Mouse (Mus musculus) WW6 (cell line): ENCODE data around the gene Pitx3.
"Not testable (repeated sequence)": the region's sequence is repeated elsewhere in the genome, so short reads cannot be mapped to it uniquely, and the experiment has no call there.

Source experiments
- DNase-seq: peaks from one replicate; pipeline ENCODE4 v3.0.0-alpha.2; 2013; ENCODE audit warnings: low read depth, low spot score

The Pitx3 gene

DNA sequence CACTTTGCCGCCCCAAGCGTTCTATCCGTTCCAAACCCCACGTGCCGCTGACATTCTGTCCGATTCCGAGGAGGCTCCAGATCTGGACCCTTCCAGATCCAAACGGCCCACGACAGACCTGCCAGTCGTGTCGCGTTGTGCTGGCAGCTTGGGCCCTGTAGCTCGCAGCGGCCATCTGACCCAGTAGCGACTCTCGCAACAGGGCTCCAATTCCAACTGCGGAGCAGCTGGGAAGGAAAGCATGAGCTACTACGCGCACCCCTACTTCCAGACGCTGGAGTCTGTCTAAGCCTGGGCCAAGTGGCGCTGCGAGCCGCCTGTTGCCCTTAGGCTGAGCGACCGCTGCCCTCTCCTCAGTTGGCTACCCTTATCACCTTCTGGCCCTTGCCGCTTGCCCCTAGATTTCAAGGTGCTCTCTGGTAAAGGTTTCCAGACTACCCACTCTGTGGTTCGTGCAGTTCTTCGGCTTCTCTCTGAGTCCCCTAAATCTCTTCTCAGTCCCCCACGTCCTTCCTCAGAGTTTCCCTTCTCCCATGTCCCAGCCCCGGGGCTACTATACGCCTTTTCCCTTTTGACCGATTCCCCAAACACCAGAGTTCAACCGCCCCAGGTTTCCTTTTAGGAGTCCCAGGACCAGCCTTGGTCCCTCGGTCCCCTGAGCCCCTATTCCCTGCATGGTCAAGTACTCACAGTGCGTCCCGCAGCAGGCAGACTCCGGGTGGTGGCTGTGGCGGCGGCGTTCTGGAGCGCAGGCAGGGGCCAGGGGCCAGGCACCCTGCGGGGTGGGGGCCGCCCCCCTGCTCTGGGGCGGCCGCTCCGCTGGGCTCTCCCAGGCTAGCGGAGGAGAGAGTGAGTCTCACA lies at the start of gene Pitx3:
Pitx3 (minus strand) TSS at position 816 of the 861 bp plus-strand sequence.
- no peak for DNase-seq

DNA sequence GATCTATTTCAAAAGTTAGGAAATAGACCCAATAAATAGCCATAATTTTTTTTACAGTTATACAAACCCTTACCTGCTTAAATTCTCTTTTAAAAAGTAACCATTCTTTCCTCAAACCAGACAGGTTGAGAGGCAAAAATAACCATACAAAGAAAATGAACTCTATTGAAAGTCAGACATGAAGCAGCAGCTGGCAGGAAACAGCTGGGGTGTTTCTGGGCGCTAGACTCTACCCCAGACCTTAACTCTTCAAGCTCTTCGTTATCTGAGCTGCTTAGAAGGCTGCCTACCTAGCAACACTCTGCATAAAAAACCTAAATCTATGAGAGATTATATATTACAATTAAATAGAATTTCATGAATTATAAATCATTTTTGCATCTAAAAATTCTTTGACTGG lies 39.1 kb upstream of the Pitx3 start:
- DNase-seq = no peak

DNA sequence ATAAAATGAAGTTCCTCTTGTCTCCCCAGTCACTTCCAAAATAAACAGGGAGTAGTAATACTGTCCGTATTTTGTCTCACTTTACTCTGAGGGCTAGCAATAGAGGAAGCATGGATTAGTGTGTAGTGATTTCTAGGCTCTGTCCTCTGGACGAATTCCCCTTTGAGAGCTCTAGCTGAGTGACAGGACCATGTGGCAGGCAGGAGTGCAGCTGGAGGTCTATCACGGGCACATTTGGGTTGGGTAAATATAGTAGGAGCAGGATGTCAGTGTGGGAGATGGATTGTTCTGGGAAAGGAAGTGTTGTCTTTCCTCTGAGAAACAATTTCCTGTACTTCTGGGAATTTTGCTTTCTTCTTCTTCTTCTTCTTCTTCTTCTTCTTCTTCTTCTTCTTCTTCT lies 38.5 kb upstream of the Pitx3 start:
- DNase-seq = no peak

DNA sequence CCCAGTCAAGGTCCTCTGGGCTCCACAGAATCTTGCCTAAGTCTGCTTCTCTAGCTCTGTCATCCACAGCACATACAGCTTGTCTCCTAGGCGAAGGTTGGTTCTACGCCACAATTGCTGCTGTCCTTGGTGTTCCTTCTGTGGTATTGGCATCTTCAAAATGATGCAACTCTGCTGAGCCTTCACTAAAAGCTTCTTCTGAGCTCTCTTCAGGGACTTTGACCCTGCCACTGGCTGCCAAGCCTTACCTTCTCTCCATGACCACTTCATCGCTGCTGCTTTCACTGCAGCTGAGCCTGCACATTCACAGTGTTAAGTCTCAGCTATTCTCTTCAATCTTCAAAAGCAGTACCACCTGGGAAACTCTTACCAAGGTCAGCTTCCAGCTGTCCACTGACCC lies 34.1 kb upstream of the Pitx3 start:
- DNase-seq = no peak

DNA sequence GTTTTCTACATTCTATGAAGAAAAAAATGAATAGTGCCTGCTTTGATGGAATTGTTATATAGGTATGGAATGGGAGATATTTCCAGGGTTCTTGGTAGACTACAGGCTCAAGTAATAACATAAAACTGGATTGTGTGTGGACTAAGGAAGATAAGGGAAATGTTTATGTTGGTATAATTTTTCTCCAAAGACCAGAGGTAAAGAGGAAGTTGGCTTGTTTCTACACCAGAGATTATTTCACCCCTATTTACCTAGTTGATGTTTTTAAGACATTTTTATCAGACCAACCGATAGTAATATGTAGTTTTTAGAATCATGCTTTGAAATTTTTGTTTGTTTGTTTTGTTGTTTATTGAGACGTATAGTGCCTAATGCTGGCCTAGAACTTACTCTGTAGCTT lies 32.1 kb upstream of the Pitx3 start:
- no peak for DNase-seq

DNA sequence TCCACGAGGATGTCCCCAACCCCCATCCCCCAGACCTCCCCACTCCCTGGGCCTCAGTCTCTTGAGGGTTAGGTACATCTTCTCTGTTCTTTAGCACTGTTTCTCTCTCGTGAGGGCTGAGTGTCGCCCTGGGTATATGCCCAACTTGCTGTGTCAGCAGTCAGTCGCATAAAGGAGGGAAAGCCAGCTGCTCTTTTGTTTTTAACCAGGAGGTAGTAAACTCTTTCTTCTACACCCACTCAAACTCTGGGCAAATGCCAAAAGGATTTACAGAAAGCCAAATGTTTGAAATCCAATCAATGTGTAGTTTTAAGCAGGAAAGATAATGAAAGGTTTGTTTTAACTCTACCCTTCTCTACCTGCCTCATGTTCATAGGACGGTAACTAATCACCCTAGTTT lies 28.9 kb upstream of the Pitx3 start:
- DNase-seq = no peak

DNA sequence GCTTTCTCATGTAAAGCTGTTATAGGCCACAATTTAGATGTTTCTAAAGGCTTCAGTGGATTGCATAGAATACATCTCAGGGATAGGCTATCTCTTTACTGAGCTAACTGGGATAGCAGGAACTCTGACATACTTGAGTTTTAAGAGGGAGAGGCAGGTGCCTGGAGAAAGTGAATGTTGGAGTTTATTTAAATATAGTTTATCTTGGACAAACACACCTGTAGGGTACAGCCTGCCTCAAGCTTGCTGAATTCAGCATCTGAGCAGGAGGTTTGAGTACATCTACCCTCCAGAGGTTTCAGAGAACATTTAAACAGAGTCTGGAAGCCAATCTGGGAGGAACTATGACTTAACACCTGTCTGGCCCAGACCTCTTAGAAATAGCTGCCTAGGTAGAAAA lies 27.0 kb upstream of the Pitx3 start:
- no peak for DNase-seq

DNA sequence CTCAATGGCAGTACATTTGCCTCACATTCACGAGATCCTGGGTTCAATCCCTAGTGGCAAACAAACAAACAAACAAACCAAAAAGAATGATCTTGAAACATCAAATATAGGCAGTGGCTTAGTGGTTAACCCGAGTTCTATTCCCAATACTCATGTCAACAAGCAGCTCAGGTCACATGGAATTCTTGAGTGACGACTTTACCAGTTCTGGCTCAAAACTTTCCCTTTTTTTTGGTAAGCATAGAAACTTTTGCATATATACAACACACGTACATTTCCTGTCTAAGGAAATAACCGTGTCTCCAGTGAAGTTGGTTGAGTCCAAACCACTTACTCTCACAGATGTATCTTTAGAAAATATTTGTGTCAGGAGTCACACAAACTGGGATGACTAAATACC lies 24.4 kb upstream of the Pitx3 start:
- DNase-seq = no peak

DNA sequence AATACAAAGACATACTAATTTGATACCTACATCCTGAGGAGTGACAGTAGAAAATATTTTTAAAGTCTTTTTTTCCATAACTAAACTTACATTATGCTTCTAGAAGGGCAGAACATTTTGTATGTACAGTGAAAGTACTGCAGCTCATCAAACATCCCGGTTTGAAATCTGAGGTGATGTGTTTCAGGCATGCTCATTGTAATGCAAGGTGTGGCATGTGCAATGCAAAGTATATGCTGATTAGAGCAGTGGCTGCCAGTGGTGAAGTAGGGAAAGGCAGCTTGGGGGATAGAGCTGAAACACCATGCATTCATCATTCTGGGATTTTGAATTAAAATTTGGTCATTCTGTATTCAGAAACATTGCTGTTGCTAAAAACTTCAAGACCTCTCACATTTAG lies 21.8 kb upstream of the Pitx3 start:
- no peak for DNase-seq

DNA sequence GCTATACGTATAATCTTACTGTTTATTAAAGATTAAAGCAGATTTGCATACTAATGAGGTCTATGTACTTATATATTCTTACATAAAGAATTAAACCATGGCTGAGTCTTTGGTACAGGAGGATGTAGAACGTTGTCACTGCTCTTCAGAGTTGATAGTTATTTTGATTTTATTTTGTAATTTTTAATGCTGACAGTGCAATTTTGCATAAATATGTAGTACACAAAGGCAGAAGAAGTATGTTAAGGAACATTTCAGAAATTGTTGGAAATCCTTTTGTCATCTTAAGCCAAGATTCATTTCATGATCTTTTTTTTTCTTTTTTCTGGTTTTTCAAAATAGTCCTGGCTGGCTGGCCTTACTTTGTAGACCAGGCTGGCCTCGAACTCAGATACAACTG lies 21.3 kb upstream of the Pitx3 start:
- no peak for DNase-seq

DNA sequence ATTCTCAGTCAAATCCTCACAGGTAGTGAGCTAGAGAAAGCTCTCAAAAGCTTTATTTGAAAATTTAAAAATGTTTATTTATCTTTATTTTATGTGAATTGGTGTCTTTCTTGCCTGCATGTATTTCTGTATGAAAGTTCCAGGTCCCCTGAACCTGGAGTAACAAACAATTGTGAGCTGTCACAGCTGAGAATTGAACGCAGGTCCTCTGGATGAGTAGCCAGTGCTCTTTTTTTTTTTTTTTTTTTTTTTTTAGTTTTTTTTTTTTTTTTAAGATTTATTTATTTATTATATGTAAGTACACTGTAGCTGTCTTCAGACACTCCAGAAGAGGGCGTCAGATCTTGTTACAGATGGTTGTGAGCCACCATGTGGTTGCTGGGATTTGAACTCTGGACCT lies 19.0 kb upstream of the Pitx3 start:
- DNase-seq = not testable (repeated sequence)

DNA sequence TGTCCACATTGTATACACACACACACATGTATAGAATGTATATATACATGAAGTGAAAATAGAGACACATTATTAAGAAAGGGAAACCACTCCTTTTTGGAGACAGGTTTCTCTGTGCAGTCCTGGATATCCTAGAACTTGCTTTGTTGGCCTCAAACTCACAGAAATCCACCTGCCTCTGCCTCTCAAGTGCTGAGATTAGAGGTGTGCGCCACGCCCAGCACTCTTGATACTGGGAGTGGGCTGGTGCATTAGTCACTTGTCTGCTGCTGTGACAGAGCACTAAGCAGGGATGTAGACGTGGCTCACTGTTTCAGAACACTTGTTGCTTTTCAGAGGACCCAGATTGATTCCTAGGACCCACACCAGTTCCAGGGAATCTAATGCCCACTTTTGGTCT lies 17.8 kb upstream of the Pitx3 start:
- DNase-seq = no peak

DNA sequence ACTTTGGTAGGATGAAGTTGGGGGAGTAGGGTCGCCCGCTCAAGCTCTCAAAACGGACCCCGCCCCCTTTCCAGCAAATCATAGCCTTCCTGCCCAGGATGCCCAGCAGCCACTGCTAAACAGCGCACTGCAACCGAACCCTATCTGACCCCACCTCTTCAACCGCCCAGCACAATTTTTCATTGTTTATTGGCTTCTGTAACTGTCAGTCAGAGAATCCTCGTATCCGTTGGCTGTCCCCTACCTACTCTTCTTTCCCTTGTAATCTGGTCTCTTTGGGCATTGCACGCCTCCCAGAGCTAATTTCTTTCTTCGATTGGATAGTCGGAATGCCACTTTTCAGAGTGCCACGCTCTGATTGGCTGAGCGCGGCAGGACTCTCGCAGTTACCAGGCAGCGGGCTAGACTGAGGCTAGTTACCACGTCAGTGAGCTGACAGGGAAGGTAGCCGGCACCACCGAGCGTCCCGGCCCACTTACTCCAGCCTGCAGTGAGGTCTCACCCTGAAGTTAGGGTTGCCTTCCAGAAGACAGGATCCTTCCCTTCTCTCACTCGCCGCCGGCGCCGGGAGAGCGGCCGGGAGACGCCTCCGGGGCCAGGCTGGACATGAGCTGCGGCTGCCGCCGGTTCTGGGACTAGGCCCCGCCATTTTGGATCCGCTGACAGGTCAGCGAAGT lies 4.1 kb upstream of the Pitx3 start, which contains the start of gene Gbf1:
Gbf1 (plus strand) TSS at position 383 of the 677 bp plus-strand sequence.
- DNase-seq = peak; percentile 90

DNA sequence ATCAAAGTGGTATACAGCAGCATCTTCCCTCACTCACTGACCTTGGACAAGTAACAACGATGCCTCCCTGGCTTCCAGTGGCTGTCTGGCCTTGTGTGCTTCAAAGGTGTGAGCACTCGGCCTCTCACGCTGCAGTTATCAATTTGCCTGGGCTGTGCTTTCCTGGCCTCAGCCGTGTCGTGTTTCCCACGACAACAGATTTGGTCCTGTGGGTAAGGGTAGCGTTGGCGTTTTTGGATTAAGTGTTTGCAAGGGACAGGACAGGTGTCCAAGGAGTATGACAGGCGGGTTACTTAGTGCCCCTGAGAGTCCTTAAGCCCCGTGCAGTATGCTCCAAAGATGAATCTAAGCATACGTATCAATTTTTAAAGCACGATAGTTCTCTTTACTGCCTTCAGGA lies 965 bp upstream of the Pitx3 start:
- DNase-seq = no peak

DNA sequence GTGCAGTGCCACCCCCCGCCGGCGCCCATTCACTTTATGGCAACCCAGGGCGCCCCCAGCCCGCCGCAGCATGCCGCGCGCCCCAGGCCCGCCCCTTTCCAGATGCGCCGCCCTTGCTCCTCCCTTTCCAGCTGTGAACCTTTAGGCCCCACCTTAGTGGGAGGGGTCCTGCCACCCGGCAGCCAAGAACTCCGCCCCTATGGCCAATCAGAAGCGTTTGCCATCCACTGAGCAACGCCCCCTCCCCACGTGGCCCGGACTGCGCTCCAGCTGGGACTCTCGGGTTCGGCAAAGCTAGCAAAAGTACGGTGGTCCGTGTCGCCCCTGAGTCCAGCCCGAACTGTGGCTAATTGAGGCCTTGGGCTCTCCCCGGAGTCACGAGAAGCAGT lies 240 bp upstream of the Pitx3 start:
- DNase-seq = peak; percentile 90

DNA sequence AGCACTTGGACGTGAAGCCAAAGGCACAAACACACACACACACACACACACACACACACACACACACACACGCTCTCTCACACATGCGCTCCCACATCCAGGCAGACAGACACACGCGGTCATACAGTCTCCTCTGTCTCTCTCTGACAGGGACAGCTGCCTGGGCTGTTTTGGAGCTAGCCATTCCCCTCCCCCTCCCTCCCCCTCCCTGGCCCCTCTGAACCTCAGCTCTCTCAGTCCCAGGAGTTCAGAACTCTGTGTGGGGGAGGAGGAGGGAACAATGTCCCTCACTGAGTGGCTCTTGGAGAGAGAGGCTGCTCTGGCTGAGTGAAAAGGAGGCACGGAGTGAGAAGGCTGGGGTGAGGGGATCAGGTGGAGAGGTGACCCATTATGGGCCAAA lies 7.0 kb downstream of the Pitx3 start:
- DNase-seq = no peak

DNA sequence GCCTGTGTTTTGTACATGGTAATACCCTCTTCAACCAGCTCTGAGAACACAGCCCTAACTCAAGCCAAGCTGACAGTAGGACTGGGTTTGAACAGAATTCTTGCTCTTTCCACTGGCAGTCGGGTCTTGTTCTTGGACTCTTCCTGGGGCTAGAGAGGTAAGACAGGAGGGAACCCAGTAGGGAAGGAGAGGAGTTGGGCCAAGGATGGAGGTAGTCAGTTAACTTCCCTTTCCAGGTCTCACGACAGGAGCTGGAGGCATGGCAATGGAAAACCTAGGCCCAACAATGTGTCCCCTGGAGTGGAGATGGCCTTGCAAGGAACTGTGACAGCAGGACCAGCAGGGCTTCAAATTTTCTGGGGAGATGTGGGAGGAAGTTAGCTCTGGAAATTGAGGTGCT lies 7.8 kb downstream of the Pitx3 start:
- no peak for DNase-seq

DNA sequence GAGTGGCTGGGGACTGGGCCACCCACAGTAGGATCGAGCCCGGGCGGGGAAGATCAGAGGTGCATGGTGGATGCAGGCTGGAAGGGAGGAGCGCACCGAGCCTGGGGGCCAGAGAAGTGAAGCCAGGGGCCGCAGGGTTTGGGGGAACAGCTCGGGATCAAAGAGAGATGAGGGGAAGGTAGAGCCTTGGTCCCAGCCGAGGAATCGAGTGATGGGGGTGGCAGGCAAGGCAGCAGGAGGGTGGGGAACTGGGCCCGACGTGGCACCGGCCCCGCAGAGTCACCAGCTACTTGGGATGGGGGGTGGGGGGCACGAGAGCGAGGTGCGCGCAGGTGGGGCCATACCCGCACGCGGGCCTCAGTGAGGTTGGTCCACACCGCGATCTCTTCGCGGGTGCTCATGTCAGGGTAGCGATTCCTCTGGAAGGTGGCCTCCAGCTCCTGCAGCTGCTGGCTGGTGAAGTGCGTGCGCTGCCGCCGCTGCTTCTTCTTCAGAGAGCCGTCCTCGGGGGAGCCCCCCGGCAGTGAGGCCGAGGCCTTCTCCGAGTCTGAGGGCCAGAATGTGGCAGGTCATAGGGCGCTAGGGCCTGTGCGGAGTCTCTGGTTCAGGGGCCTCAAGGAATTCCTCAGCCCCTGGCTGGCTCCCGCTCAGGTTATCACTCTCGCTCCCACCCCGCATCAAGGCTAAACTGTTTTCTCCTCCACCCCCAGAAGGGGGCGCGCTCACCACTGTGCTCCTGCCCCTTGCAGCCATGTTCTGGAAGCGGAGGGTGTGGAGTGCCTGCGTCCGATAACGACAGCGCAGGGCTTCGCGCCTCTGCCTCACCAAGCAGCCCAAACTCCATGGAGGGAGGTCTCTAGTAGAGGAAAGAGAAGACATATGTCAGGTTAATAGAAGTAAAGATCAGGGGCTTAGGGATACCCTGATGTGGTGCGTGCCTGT lies 11.2 kb downstream of the Pitx3 start:
- DNase-seq = no peak

DNA sequence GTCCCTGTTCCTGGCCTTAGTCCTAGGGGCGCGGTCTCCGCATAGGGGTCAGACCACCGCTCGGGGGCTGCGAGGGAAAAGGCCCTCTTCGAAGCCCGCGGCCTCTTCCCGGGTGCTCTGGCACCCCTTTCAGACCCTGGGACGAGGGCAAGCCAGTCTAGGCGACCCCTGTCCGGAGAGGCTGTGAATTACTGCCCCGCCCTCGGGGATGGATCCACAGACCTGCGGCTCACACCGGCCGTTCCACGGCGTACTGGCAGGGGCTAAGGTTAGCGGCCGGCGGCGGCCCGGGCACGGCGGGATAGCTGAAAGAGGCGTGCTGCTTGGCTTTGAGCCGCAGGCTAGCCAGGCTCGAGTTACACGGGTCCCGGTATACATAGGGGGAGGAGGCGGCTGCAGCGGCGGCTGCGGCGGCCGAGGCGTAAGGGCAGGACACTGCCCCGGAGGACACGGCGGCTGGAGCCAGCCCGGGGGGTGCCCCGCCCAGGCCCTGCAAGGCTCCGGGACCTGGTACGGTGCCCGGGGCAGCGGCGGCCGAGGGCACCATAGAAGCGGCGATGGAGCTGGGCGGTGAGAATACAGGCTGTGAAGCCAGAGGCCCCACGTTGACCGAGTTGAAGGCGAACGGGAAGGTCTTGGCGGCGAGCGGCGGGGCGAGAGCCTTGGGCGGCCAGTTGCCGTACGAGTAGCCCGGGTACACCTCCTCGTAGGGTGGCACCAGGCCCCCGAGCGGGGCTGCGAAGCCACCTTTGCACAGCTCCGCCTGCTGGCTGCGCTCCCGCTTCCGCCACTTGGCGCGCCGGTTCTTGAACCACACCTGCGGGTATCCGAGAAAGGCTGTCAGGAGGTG lies 12.1 kb downstream of the Pitx3 start:
- DNase-seq = no peak

DNA sequence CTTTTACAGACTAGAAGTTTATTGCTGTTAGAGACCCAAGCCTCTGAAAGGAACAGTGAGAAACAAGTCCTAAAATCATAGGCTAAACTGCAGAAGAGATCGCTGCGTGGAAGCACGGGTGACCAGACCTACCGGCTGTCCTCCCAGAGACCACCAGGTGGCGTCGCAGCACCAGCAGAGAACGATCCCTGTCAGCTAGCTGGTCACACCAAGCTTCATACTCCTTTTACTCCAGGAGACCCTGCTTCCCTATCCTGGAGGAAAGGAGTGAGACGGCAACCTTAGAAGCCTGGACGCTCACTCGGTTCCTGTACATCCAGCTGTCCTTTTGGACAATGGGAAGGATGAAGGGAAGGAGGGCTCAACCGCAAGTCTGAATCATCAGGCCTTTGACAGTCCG lies 12.8 kb downstream of the Pitx3 start:
- DNase-seq = no peak

DNA sequence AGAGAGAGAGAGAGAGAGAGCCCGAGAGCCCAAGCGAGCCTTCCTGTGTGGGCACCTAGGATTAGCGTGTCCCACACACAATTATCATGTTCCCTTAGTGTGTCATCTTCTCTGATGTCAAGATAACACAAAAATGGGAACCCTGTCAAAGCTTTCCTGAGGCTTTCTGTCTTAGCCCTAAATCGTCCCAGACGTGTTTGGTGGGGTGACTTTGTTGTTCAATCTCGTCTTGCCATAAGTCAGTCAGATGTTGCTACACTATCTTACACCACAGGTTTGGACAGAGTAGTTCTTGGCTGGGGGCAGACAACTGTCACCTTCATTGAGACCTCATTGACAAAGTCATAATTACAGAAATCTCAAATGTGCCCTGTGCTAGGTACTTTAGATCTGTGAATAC lies 15.5 kb downstream of the Pitx3 start:
- DNase-seq = no peak
